Mouse (Mus musculus): Measurements from ENCODE around the gene Ptprr. TPM values are rescaled to one million over a fixed set of nuclear protein-coding genes. Genes with fewer than 3 reads are reported as not detected.

The Ptprr gene
- total RNA-seq, 2 experiments from 2014 or later: 0.68 to 0.71 TPM

DNA sequence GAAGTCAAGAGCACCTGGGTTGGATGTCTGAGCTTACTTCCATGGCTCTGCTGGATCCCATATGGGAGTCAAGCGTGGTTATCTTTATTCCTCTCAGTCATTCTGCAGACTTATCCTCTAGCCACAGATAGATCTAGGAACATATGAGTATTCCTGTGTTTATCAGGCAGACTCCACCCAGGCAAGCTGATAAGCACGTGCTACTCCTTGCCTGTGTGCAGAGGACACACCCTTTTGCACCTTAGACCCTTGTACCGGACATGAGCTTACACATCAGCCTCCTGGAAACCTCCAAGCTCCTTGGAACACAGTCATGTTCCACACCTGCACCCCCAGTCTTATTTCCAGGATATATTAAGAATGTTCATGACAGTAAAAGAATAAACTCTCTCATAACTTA, 165.2 kb downstream of the Ptprr start:
- DNase-seq: no peak
- intact Hi-C loops (cut with DNase I; ENCODE audit: low total_unique reads): no loop called here

DNA sequence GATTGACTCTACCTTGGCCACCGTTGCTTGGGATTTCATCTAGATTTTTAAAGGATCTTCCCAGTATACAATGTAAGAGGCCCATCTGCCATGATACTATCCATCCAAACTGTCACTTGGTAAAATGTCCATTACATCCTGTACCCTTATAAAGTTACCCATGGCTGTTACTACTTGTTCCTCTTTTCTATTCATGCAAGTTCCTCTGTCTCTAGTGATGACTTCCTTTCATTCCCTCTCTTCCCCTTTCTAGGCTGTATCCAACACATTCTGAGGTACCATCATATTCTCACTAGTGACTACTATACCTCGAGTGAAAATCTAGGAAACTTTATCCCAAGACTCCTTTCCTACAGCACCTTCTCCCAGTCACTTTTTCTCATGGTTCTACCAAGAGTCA, 173.7 kb downstream of the Ptprr start:
- DNase-seq: no peak
- intact Hi-C loops (cut with DNase I; ENCODE audit: low total_unique reads): loop anchor here (10.0 kb wide), 1 partner anchor 107 kb away; no protein-coding TSS in a partner anchor

DNA sequence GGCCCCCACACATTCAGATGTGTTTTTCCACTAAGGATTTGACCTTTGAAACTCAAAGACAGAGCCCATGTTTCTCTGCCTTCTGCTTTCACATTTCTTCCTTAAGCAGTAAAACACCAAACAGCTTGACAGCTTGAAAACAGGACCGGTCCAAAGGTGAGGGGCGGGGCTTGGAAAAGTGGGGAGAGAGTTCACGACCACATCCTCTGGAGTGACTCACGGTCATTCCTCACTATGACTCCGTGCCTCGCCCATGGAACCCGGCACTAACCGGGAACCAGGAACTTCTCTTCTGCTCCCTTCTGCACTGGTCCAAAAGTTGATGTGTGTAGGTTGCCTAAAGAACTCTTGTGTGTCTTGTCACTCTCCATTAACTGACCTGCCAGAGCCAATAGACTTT, 174.3 kb downstream of the Ptprr start:
- intact Hi-C loops (cut with DNase I; ENCODE audit: low total_unique reads): loop anchor here (10.0 kb wide), 1 partner anchor 107 kb away; no protein-coding TSS in a partner anchor

DNA sequence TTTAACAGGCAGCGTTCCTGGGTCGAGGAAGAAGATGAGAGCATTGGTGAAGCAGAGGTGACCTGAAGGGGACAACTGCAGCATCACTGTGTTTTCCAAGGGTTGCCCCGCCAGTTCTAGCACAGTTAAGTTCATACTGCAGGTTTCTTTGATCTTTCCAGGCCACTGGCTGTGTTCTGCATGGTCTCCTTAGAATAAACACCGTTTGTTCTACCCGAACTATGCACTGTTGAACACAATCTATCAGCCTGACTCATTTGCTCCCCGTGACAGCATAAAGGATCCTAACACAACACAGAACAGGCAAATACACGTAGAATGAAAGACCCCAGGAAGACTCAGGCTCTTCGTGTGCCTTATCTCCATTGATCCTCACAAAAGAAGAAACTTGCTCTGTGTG, 176.4 kb downstream of the Ptprr start:
- intact Hi-C loops (cut with DNase I; ENCODE audit: low total_unique reads): loop anchor here (10.0 kb wide), 1 partner anchor 110 kb away; no protein-coding TSS in a partner anchor
- DNase-seq: no peak

More for the DNA sequence above, 174.3 kb downstream of the Ptprr start:
- DNase-seq: no peak

DNA sequence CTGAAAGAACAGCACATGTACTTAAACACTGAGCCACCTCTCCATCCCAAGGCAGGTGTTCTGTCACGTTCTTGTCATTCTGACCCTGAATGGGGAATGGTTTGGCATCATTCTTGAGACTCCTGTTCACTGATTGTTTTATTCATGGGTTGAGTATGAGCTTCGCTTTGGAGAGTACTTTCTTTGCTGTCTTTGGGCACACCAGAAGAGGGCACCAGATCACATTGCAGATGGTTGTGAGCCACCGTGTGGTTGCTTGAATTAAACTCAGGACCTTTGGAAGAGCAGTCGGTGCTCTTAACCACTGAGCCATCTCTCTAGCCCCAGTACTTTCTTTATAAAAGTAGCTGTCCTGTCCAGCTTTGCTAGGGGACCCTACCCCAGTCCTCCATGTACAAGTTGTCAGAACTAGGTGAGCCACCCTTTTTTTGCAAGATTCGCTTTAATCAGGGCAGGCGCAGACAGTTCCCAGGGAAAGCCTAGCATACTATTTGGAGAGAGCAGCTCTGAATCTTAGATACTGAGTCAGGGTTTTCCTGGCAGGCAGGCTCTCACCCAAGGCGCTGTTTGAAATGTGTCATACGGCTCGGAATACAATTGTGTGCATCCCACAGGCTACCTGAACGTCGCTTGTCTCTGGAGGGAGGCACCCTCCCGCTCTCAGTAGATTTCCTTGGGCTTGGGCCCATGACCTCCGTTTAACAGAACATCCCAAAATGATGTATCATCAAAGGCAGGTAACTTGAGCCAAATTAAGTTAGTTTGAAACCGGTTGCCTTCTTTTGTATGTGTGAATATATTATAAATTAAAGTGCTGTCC, 178.8 kb downstream of the Ptprr start:
- intact Hi-C loops (cut with DNase I; ENCODE audit: low total_unique reads): loop anchor here (10.0 kb wide), 1 partner anchor 112 kb away; no protein-coding TSS in a partner anchor
- no peak for DNase-seq

DNA sequence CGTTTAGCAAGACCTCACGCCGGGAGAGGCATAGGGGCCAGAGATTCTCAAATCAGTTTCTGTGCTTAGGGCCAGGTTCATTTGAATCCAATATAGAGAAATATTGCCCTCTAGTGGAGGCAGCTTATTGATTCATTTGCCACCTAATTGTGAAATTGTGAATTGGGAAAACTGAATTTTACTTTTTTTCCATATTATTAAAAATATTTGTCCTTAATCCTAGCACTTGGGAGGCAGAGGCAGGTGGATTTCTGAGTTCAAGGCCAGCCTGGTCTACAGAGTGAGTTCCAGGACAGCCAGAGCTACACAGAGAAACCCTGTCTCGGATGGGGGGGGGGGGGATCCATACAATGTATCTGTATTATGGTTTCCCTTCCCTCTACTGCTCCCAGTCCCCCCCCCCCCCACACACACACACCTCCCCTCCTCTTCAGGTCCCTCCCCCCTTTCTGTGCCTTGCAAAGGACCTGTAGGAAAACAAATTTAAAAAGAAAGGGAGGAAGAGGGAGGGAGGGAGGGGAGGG, 179.5 kb downstream of the Ptprr start:
- no peak for DNase-seq
- intact Hi-C loops (cut with DNase I; ENCODE audit: low total_unique reads): loop anchor here (10.0 kb wide), 1 partner anchor 113 kb away; no protein-coding TSS in a partner anchor

DNA sequence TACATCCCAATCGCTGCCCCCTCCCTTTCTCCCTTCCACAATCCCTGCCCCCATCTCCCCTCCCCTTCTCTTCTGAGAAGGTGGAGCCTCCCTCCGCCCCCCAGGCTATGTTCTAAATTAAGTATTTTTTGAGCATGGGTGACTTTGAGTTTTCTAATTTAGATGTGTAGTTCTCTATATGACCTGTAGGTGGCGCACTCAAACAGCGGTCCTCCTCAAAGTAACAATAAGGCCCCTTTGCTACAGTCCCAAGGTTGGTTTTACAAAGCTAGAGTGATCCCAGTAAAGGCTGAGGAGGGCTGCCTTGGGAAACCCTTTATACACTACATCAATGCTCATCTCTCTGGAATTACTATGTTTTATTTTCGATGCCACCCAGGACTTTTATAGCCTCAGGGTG, 181.0 kb downstream of the Ptprr start:
- intact Hi-C loops (cut with DNase I; ENCODE audit: low total_unique reads): loop anchor here (10.0 kb wide), 1 partner anchor 114 kb away; no protein-coding TSS in a partner anchor
- DNase-seq: no peak

DNA sequence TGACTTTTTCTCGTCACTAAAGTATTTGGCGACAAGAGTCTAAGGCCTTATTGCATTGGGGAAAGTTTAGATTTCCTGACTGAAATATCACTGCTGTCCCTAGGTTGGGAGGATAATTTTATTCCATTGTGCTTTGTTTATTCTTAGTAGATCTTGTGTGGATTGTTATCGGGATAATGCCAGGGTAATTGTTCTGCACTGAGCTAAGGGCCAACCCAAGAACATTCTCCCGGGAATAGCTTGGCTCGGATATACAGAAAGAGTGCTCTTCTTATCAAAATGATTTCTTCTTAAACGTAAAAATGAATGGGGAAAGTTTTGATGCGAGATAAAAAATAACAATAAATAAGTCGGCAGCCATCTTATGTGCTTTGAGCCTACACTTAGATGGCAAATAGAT, 183.5 kb downstream of the Ptprr start:
- intact Hi-C loops (cut with DNase I; ENCODE audit: low total_unique reads): no loop called here

DNA sequence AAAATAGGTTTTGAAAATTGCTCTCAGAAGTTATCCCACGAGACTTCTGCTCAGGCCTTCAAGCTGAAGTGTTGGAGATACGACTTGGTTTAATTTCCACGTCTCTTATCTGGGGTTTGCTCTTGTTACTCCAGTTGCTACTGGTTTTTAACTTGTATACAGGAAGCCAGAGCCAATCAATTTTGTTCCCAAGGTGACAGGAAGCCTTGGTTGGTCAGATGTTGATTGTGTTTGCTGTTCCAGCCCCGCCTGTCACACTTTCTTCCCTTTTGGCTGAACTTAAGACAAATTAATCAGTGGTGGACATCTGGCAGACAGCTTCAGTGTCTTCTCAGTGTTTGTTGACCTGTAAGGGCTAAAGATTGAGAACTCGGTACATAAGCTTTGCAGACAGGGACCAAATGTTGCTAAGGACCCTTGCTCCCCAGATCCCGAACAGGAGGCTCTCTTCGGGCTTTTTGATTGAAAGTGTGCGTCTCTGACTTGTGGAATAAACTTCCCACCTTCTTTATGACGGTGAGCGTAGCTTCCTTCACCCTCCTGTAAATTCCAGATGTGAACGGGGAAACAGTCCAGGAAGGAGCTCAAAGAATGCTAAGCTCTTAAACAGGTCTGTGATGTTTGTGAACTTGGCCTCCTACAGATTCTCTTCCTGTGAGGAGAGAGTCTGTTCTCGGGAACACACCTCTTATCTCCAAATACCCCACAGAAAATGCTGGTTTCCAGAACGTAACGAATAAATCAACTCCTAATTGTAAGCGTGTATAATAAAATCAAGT, 187.8 kb downstream of the Ptprr start:
- intact Hi-C loops (cut with DNase I; ENCODE audit: low total_unique reads): no loop called here
- DNase-seq: no peak

More for the DNA sequence above, 183.5 kb downstream of the Ptprr start:
- no peak for DNase-seq

DNA sequence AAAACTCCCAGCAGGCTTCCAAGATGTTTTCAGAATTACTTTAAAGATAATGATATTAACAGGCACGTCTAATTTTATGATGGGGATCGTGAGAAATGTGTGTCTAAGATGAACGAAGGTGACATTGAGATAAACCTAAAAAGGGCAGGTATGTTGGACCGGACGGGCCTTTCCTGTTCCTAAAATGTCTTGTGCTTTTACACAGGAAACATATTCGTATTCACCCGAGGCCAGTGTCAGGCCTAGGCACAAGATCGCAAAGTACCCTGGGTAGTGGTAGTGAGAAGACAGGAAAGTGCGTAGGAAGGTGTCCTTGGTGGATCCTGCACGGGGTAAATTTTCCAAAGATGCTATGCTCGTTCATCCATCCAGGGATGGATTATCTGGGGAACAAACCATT, 188.4 kb downstream of the Ptprr start:
- intact Hi-C loops (cut with DNase I; ENCODE audit: low total_unique reads): no loop called here
- DNase-seq: no peak

DNA sequence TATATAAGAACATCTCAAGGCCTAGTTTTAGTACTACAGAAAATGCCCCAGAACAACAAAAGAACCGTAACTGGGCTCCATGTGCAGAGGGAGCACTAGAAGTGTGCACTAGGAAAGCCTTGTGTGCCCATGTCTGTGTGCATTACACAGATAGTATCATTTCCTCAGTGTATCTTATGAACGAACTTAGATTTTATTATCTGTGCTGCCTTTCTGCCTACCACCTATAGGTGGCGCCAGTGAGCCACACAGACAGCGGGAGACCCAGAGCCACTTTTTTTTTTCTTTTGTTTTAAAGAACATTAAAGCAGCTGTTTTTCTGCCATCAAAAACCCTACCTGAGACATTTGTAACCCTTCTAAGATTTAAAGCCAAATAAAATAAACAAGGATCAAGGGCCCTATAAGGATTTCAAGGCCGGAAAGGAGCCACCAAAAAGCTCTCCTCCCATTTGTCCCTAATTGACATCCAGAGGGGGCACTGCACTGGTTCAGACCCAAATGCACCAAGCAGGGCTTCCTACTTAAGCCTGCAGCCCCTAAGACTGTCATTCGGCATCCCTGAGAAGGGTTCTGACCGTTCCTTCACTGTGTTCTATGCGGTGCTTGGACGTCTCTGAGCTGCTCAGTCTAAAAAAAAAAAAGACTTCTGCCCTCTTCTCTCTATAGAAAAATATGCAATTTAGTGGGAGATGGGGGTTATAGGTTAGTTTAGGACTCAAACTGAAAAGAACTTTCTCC, 190.1 kb downstream of the Ptprr start:
- intact Hi-C loops (cut with DNase I; ENCODE audit: low total_unique reads): loop anchor here (2.0 kb wide), 1 partner anchor 109 kb away; no protein-coding TSS in a partner anchor
- peak; percentile 27 for DNase-seq

DNA sequence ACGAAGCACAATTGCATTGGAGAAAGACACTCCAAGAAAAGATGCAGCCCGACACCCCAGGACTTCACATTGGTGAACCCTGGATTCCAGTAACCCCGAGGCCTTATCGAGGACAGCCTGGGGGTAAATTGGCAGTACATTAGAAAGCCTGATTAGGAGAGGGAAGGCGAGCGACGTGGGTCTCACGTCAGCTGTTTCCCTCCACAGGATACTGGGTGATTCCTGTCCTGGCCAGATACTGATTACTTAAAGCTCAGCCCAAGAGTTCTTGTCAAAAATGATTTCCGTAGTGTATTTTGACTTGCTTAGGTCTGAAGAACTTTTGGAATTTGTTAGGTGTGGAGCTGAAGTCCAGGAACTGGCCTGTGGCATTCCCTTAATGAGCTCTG, 190.7 kb downstream of the Ptprr start:
- intact Hi-C loops (cut with DNase I; ENCODE audit: low total_unique reads): loop anchor here (2.0 kb wide), 1 partner anchor 108 kb away; no protein-coding TSS in a partner anchor
- no peak for DNase-seq

DNA sequence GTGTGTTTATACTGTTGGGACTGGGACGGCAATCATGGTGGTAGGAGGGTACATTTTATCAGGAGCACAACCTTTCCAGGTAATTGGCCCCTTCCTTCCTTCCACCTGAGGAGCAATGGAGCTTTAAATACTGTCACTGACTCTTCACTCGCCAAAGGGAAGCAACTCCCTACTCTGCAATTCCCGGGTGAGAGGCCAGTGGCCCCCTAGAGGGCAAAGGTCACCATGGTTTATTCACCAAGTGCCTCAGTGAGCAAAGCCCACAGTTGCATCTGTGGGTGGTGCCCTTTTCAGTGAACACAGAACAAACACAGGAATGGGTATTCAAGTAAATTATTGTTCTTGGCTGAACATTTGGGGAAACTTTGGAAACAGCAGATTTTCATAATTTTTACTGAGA, 194.1 kb downstream of the Ptprr start:
- no peak for DNase-seq
- intact Hi-C loops (cut with DNase I; ENCODE audit: low total_unique reads): no loop called here

DNA sequence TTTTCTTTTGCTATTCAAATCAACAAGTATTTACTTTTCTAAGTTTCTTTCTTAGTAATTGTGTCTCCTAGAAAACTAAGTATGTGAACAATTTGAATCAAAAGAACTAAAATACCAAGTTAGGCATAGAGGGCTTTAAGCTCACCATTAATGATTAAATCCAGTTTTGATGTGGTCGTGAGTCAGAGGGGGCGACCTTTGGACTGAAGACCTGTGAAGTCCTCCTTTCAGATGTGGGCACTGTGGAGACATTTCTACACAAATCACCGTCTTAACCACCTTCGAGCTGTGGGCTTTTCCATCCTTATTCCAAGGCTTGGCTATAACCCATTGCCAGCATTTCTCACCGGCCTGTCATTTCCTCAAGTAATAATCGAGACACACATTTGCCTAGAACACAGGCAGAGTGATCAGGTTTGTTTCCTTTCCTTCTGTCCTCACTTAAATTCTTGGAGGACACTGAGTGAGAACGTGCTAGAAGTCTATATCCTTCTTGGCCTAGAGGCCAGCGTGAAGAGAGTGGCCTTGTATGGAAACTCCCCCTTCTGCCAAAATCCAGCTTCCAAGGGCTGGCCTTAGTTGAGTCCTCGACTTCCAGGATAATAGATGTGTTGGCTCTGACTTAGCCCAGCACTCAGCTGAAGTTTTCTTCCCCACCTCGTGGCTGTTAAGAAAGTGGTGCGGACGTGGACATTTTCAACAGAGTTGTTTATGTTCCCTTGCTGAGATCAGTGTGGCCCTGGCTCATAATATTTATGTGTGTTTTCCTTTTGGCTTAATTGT, 202.5 kb downstream of the Ptprr start:
- no peak for DNase-seq
- intact Hi-C loops (cut with DNase I; ENCODE audit: low total_unique reads): no loop called here

DNA sequence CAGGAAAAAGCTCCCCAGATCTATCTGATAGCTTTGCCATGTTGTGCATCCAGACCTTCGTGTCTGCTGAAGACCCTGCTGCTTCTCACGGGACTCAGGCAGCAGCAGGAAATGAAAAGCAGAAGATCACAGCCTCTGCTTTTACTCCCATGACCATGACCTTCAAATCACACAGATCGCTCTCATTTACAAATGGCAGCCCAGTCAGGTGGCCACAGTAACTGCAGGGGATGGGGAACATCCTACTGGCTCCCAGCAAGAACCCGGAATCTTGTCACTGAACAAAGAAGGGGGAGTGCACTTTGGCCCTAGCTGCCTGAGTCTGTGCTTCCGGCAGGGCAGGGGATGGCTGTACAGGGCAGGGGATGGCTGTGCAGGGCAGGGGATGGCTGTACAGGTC, 217.3 kb downstream of the Ptprr start:
- no peak for DNase-seq
- intact Hi-C loops (cut with DNase I; ENCODE audit: low total_unique reads): no loop called here

DNA sequence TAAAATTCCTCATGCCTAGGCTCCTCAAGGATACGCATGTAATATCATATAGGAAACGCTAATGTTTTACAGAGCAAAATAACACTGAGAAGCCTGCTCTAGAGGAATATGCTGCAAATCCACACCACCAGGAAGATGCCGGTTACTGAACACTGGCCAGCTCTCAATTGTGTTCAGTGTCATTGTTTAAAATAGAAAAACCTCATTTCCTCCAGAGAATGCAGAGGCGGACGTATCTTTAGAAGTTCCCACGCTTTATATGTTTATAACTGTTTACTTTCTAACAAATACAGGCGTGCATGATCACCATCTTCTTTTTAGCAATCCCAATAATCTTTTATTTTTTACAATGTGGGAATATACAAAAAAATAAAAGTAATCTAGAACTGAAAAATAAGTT, 224.2 kb downstream of the Ptprr start:
- intact Hi-C loops (cut with DNase I; ENCODE audit: low total_unique reads): no loop called here
- no peak for DNase-seq

DNA sequence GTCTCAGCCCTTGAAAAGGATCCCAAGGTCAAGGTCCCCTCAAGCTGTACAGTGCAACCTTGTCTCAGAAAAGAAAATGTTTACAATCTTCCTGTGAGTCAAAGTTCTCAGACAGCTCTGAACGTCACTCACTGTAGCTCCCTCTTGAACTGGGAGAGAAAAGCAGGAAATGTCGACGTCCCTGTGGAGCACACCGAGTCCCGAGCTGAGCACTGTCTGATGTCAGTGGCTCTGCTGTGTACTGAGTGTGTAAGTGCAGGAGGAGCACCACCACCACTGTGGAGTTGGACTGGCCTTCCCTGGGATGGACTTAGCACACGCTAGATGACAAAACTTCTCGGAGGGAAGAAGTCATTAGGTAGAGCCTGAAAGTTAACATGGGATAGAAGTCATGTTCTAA, 225.4 kb downstream of the Ptprr start:
- DNase-seq: no peak

DNA sequence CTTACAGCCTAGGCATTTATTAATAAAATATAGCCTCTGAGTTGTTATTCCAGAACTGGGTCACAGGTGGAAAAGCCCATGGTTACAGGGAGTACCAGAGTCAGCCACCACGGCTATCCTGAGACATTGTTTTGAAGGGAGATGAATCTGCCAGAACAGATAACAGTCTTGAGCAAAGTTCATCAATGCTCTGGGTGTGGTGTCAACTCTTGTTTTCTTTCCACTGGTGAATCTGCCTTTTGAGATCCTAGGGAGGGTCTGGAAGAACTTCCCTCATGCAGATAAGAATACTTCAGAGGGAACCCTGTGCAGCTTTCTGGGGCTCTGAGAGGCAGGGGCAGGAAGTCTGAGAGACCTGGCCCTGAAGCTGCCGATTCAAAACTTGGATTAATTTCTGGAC, 227.6 kb downstream of the Ptprr start:
- intact Hi-C loops (cut with DNase I; ENCODE audit: low total_unique reads): no loop called here
- DNase-seq: no peak

More for the DNA sequence above, 225.4 kb downstream of the Ptprr start:
- intact Hi-C loops (cut with DNase I; ENCODE audit: low total_unique reads): no loop called here

DNA sequence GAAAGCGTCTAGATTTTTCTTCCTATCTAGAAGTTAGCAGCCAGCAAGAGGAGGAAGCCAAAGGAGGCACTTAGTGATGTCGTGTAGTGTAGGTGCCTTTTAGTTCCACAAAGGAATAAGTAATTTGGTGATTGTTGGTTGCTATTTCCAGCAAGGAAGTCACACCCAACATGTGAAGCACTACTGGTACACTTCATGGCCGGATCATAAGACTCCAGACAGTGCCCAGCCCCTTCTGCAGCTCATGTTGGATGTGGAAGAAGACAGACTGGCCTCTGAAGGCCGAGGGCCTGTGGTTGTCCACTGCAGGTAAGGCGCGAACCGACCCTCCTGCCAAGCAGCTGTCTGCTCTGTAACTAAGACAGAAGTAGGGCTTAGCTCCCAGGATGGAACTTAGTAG, 234.7 kb downstream of the Ptprr start:
- intact Hi-C loops (cut with DNase I; ENCODE audit: low total_unique reads): no loop called here
- DNase-seq: no peak
